Mouse (Mus musculus): ENCODE results near the gene Ankrd11.

Gene Ankrd11

DNA sequence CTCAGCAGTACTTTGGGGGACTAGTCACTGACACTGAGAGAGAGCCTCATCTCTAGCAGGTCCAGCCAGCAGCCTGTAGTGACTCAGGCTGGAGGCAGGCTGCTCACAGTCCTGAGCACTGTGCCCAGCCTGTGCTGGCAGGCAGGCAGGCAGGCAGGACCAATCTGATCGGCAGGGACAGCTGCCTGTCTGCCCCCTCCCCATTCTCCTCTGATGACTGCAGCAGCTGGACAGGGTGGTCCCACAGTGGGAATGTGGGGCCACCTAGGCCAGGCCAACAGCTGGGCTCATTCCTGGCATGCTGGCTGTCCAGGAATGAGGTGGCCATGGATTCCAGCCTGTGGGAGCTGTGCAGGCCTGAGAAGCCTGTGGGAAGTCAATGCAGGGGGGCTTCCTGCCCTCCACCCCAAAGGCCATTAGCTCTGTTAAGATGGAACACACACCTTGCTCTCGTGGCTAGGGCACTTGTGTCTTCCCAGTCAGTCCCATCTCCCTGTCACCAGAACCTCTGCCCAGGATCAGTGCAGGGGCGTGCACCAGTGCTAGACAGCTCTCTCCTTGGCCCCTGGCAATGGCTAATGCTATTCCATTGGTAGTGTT, 191.3 kb downstream of the Ankrd11 start:
- in situ Hi-C loops (cut with MboI, MseI): no loop called here

DNA sequence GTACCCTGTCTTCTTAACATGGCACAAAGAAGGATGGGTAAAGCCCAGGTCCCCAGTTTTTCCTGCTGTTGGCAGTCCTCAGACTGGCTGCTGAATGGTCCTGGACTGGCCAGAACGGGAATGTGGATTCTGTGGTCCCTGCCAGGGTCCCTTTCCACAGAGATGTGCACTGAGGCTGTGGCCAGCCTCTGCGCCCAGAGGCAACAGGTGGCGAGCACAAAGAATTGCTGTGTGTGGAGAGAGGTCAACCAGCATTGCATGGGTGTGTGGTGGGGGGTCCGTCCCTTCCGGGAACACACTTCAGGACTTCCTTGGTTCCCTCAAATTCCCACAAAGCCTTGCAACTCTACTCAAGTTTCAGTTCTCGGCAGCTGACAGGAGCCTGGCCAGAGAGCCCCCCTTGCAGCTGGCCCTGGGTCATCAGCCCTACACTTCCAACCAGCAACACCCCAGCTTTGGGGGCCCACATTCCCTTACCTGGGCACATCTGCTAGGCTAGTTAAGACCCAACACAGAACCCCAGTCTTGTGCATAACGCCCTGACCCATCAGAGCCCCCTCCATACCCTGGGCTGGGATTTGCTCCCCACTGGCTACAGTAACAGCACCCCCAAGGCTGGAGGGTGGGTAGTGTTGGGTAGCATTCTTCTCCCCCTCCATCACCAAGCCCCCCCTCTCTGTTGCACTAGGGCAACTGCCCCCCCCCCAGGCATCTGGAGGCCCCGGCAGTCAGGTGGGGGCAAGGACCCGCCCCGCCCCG, 192.7 kb downstream of the Ankrd11 start:
- in situ Hi-C loops (cut with MboI, MseI): no loop called here

DNA sequence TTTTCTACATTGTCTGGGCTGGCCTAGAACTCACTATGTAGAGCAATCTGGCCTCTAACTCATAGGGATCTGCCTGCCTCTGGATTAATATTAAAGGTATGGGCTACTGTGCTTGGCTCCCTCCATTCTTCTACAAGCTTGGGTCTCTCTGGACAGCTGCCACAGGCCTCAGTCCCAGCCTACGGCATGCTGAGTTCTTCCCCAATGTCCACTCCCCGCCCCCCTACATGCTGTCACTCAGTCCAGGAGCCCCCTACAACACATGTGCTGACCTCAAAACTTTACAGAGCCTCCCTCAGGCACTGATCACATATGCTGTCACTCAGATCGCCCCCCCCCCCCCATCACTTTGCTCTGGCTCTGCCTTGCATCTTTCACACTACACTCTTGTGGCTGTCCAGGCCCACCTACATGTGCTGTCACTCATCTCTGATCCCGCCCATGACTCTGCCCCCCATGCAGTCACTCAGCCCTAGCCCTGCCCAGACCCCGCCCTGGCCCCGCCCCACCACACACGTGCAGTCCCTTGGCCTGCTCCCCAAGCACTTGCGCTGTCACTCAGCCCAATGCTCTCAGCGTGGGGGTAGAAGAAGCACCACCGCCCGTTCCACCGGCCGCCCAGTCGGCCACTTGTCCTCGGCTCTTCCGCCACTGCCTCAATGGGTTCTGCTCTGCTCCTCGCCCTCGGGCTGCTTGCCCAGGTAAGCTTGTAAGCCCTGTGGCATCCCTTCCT, 194.1 kb downstream of the Ankrd11 start, which contains the start of gene Cdh15:
TSS of gene Cdh15 (plus strand) at position 138 of the 733 bp plus-strand sequence.
- in situ Hi-C loops (cut with MboI, MseI): no loop called here

DNA sequence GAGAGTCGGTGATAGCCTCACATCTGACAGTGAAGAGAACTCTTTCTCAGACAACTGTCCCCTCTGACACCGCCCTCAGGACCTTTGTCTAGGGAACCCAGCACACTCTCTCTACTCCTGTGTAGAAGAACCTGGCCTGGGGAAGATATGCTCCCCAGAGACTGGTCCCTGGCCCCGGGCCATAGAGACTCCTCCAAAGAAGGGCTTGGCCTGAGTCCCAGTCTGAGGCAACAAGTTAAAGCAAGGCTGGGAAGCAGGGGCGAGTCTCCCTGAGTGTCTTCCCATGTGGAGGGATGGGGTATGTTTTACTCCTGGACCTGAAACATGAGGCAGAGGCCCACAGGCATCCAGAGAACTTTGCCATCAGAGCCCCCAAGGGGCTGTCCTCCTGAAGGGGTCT, 196.4 kb downstream of the Ankrd11 start:
- in situ Hi-C loops (cut with MboI, MseI): no loop called here

DNA sequence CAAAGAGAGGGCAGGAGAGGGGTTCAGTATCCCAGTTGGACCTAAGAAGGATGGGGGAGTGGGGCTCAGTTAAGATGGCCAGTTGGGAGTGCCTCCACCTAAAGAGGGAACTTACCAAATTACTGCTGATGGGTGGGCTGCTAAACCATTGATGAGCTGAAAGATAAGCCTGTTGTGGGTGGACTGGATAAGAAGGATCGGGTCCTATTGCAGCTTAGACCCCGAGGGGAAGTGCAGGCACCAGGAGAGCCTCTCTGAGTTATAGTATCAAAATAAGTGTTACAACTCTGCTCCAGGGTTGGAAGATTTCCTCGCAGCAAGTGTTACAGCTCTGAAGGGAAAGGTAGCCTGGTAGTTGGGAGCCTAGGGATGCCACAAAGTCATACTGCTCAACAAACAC, 197.9 kb downstream of the Ankrd11 start:
- in situ Hi-C loops (cut with MboI, MseI): no loop called here

DNA sequence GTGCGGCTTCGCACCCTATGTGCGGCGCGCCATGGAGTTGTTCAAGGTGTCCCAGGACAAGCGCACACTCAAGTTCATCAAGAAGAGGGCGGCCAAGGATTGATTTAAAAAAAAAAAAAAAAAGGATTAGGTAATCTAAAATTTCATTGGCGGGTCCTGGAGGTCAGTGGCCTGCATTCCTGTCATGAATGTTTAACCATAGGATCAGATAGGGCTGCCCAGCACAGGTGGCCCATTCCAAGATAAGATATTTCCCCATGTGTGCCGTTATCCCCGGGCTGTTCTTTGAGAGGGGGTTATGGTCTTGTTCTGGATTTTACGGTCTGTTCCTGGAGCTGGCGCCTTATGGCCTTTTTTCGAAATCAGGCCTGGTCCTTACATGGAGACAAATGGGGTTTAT, 205.4 kb downstream of the Ankrd11 start:
- in situ Hi-C loops (cut with MboI, MseI): no loop called here

DNA sequence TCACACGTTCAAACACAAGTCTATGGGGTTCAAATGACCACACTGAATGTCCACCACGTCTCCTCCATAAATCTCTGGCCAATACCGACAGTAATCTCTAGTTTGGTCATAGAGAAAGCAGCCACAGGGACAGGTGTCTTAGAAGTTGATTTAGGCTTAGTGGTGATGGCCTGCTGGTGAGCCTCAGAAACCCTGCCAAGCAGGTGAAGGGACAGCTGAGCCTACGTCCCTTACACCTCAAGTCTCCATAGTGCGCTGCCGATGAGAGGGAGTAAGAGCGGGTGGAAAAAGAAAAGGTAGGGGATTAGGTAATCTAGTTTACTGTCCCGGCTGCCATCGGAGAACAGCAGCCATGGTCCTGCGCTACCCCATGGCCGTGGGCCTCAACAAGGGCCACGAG, 205.9 kb downstream of the Ankrd11 start:
- in situ Hi-C loops (cut with MboI, MseI): no loop called here

DNA sequence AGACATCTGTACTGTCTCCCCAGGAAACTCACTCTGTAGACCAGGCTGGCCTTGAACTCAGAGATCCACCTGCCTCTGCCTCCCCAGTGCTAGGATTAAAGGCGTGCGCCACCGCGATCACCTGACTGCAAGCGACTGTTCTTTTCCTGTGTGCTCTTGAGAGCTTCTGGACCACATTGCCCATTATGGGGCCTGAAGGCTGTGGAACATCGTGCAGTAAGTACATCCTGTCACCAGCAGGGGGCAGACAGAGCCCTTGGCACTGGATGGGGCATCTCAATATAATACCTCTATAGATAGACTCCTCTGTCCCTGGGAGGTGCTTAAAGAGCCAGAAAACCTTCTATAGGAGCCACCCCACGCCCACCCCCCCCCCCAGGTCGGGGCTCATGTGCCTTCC, 207.1 kb downstream of the Ankrd11 start:
- in situ Hi-C loops (cut with MboI, MseI): loop anchor here (5.0 kb wide), 1 partner anchor 333 kb away; no protein-coding TSS in a partner anchor

DNA sequence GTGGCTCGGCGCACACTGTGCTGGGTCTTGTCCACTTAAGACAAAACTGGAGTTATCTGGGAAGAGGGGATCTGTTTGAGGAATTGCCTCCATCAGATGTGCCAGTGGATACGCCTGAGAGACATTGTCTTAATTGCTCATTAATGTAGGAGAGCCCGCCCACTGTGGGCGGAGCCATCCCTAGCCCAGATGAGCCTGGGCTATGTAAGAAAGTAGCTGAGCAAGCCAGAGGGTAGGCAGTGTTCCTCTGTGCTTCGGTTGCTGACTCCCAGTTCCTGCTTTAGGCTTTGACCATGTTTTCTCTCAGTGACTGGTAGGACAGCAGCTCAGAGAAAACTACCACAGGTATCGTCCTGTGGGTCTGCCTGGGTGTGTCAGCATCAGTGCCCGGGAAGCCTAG, 207.7 kb downstream of the Ankrd11 start:
- in situ Hi-C loops (cut with MboI, MseI): loop anchor here (5.0 kb wide), 1 partner anchor 332 kb away; no protein-coding TSS in a partner anchor

Measured in T-helper 1 cell (primary cell).